11 mouse cellular contexts compared by ENCODE assay signal in genomic region chr6:31901791-31902190, GRCm38 (mm10).
"Had no signal": no experiment of that assay in that cellular context is flagged by ENCODE, and none has a peak within 500 bp of the region (broad histone marks: within the 10 kb centered on the region; RNA-seq: fewer than 3 reads in every experiment).

No protein-coding gene starts in this region.

- H3K36me3 ChIP-seq: intestine, embryonic 15.5 days; limb, embryonic 10.5 days; liver, embryonic 12.5 days; midbrain, embryonic 15.5 days; neural tube, embryonic 12.5 days had no signal

- H3K9ac ChIP-seq: intestine, embryonic 15.5 days; liver, embryonic 12.5 days; lung, embryonic 14.5 days; midbrain, embryonic 15.5 days; neural tube, embryonic 12.5 days had no signal

- H3K27ac ChIP-seq: intestine, embryonic 15.5 days; left cerebral cortex, adult 2 months; limb, embryonic 10.5 days; liver, embryonic 12.5 days; midbrain, embryonic 15.5 days; neural tube, embryonic 12.5 days; stomach, postnatal 0 days had no signal

- H3K4me1 ChIP-seq: intestine, embryonic 15.5 days; limb, embryonic 10.5 days; liver, embryonic 12.5 days; midbrain, embryonic 15.5 days; neural tube, embryonic 12.5 days had no signal

- ATAC-seq: intestine, embryonic 15.5 days; liver, embryonic 12.5 days; midbrain, embryonic 15.5 days had no signal

- H3K4me3 ChIP-seq: intestine, embryonic 15.5 days; left cerebral cortex, adult 2 months; limb, embryonic 10.5 days; liver, embryonic 12.5 days; midbrain, embryonic 15.5 days; neural tube, embryonic 12.5 days had no signal

- H3K27me3 ChIP-seq: intestine, embryonic 15.5 days; liver, embryonic 12.5 days; midbrain, embryonic 15.5 days; neural tube, embryonic 12.5 days had no signal

- H3K4me2 ChIP-seq: intestine, embryonic 15.5 days; liver, embryonic 12.5 days; lung, embryonic 14.5 days; midbrain, embryonic 11.5 days; midbrain, embryonic 15.5 days; neural tube, embryonic 12.5 days had no signal

- H3K9me3 ChIP-seq: intestine, embryonic 15.5 days; limb, embryonic 10.5 days; liver, embryonic 12.5 days; midbrain, embryonic 15.5 days; neural tube, embryonic 12.5 days had no signal

- DNase-seq: lung, embryonic 14.5 days; lung, postnatal 10 days; lung, postnatal 4 days had no signal
